Mouse (Mus musculus) heart, postnatal 36 days (tissue): Measurements from ENCODE around the gene Zfp53. TPM values are rescaled to one million over a fixed set of nuclear protein-coding genes. Genes with fewer than 3 reads are reported as not detected.
"Not testable (repeated sequence)": the region's sequence is repeated elsewhere in the genome, so short reads cannot be mapped to it uniquely, and the experiment has no call there.

Experiments
- DNase-seq, 2 experiments: peaks; one replicate each; pipeline ENCODE4 v3.0.0; 2021 to 2022
- intact Hi-C: fragments of 180-260 bp; cut with DNase I; formaldehyde crosslinking; loops from one replicate; pipeline ENCODE4 v1.15.1; 2025
- total RNA-seq, 2 experiments: library from RNA; stranded (reverse); gene quantifications; 2 replicates each; pipeline ENCODE4 v1.2.3; 2021

Gene Zfp53
- 1 to 10 TPM; 1.7 to 2.6 TPM for total RNA-seq

DNA sequence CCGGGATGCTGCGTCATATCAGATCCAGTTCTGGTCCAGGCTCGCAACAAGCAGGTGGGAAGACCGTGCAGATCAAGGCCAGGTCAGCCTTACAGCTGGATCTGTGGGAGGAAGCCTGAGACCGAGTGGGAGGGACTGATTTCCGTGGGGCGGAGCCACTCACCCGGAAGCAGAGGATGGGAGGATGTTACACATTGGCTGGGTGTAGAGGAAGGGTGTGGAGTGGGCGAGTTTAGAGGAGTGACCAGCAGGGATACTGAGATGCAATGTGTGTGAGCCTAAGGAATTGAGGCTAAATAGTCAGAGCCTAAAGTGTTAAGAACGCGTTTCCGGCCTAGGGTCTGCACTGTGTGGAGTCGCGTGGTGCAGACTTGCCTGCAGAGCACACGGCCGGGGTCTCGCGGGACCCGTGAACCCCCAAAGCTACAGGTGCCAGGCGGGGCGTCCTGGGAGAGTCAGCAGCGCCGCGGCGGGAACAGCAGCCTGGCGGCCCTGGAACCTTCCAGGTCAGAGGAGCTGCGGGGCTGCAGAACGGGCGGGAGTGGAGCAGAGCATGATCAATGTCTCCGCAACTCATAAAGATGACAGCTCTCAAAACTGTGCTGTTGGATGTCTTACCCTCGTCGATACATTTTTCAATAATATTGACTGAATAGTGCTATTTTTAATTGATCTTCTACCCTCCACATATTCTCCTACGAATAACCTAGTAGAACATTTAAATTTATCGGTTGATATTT lies at the start of gene Zfp53:
Gene Zfp53, plus strand, starts transcription at position 239 of the 740 bp plus-strand sequence.
- intact Hi-C loops: no loop called here
- DNase-seq: peak; percentile 83 to 85

DNA sequence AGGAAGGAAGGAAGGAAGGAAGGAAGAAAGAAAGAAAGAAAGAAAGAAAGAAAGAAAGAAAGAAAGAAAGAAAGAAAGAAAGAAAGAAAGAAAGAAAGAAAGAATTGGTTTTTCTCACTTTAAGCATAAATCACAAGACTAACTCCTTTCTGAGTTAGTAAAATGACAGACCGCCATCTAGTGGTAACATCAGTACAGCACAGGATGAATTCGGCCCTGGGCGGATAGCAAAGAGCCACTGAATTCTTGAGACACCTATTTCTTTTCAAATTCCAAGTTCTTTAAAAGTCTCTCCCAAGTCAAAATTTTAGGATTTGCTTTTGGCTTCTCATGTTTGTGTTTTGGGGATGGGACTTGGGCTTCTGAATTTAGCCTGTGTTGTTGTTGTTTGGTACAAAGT lies 39.1 kb upstream of the Zfp53 start:
- intact Hi-C loops: loop anchor here (1.0 to 2.0 kb wide), 4 partner anchors 27 to 85 kb away; partner anchors contain the start of gene Zfp54
- peak in 1 of 2 experiments; percentile 67 for DNase-seq

DNA sequence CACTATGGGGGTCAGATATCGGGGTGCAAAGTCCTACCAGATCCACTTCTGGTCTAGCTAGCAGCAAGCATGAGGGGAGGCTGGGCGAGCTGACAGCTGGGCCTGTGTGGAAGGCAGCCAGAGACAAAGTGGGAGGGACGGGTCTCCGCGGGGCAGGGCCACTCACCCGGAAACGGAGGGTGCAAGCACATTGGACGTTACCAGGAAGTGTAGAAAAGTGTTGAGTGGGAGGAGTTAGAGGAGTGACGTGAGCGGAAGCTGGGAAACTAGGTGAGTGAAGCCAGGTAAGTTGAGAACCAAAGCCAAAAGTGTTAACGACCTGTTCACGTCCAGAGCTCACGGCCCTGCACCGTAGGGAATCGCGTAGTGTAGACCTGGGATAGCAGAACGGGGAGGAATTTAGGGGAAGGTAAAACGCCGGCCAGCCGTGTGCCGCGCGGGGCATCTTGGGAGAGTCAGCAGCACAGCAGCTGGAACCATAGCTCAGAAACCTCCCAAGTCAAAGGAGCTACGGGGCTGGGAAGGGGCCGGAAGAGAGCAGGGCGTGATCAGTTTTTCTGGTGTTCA lies 38.6 kb upstream of the Zfp53 start, which contains the start of gene Zfp51:
Gene Zfp51, plus strand, starts transcription at position 237 of the 567 bp plus-strand sequence.
- intact Hi-C loops: loop anchor here (1.0 to 2.0 kb wide), 3 partner anchors 37 to 84 kb away; no protein-coding TSS in a partner anchor
- peak; percentile 92 to 94 for DNase-seq

DNA sequence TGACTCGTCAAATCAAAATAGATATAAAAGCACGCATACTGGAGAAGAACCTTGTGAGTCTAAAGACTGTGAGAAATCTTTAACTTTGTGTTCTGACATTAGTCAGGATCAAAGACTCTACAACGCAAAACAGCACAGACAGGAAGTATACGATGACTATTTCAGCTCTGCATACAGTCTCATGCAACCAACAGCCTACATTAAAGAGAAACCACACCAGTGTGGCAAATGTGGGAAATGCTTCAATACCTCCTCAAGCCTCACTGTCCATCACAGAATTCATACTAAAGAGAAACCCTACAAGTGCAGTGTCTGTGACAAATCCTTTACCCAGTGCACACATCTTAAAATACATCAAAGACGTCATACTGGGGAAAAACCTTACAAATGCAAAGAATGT lies 25.2 kb upstream of the Zfp53 start:
- DNase-seq: no peak
- intact Hi-C loops: no loop called here

DNA sequence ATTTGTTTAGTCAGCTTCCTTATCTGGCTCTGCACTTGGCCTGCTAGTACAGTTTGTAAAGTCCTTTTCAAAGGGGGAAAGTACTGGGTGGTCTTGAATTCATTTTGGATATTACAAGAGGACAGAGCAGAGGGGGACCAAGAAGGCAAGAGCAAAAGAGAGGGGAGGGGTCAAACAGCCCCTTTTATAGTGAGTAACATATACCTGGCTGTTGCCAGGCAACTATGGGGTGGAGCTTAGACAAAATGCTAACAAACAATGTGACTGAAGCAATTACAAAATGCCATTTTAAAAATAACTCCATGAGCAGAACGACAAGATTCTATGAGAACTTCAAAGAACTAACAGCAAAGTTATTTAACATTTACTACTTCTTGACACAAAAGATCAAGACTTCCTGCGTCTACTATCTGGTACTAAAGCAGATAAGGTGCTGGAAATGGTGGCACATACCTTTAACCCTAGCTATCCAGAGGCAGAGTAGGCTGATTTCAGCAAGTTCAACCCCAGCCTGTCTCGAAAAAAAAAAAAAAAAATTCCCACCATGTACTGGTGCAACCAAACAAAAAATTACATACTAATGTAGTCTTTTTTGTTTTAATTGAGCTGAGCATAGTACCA lies 16.7 kb upstream of the Zfp53 start:
- intact Hi-C loops: no loop called here
- DNase-seq: no peak

DNA sequence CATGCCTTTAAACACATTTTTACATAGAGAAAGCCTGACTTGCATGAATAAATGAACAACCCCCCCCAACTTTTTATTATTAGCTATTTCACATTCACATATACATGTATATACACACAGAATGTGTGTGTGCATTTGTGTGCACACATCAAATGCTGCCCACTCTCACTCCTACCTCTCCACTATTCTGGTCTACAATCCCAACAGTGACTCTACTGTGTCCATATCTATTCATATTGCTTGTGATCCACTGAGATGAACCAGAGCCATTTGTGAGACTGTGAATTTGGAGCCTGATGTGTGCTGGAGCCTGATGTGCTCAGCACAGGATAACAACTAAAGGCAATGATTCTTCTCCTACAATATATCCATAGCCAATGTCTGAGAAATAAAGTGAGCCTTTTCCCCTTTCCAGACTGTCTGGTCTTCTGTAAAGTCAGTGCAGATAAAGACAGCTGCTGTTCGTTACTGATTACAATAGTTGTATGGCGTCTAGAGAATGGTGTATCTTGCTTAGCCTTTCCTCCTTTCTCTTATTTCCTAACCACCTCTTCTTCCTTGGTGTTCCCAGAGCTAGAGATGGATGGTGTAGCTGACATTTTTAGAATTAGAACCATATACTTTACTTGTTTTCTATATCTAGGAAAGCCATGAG lies 16.0 kb upstream of the Zfp53 start:
- intact Hi-C loops: no loop called here

DNA sequence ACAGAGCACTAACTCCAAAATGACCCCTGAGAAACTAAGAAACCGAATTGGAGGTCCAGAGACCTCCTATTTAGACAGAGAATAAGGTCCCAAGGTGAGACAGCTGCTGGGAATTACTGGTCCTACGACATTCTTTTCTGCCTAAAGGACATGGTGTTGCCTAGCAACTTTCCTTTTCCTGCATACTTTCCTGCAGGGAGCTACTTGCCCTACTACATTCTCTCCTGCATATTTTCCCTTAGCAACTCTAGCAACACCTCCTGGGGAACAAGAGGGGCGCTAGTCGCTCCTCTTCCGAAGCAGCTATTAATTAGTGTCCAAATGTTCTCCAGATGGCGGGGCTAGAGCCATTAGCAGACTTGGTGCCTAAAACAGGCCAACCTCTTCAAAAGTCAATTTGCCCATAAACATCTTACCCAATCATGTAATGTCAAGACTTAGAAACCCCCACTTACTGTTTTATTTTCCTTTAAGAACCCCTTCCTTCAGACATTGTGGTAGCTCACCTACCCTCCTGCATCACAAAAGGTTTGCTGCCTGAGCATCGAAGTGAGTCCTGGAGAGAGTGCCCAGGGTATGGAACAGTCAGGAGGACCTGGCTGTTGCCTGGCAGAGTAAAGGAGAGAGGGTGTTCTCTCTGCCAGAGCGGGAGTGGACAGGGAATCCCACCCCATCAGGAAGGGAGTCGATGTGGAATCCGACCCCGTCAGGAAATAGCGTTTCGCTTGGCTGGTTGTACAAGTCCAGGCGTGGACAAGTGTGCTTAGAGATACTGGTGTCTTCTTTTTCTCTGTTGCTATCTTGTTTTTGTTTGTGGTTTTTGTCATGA lies 15.2 kb upstream of the Zfp53 start:
- intact Hi-C loops: no loop called here
- peak in 1 of 2 experiments; percentile 14 for DNase-seq

More for the DNA sequence above, 16.0 kb upstream of the Zfp53 start:
- DNase-seq: no peak

DNA sequence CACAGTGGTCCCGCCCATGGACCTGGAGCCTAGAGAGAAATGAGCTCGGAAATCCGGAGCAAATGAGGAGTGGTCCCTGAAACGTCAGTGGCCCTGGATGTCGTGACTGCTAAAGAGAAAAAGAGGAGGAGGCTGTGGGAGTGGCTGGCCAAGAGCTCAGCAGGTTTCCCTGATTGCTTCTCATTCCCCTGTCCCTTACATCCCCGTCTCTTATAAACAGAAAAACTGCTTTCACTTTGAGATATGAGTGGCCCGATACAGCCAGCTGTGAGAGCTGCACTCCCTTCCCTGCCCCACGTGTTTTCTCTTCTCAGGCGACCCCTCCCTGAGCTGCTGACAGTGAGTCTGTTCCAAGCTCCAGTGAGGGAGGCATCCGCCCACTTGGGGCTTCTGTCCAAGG lies 14.1 kb upstream of the Zfp53 start:
- peak in 1 of 2 experiments; percentile 23 for DNase-seq
- intact Hi-C loops: not testable (repeated sequence)

DNA sequence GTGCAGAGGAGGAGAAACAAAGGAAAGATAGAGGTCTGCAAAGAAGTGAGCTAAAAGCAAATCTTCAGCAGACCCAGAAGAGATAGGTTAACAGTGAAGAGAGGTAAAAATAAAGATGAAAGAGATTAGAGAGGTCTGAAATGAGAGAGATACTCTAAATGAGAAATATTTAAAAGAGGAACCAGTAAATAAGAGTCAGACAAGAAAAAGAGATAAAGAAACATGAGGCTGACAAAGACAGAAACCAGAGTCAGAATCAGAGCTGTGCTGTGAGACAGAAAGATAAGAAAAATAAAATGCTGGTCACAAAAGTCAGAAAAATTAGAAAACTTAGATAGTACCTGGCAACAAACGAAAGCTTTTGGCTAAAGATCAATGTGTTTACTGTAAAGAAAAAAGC lies 13.5 kb upstream of the Zfp53 start:
- intact Hi-C loops, DNase-seq: not testable (repeated sequence)

DNA sequence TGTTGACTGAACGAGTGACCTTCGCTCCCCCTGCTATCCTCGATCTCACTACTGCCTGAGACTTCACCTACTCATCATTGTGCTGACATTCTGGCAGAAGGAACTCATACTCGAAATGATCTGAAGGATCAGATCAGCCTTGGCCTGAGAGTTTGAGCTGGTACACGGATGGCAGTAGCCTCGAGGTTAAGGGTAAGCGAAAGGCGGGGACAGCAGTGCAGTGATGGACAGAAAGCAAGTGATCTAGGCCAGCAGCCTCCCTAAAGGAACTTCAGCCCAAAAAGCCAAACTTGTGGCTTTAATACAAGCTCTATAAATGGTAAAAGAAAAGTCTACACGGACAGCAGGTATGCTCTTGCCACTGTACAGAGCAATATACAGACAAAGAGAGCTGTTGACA lies 12.4 kb upstream of the Zfp53 start:
- DNase-seq, intact Hi-C loops: not testable (repeated sequence)

DNA sequence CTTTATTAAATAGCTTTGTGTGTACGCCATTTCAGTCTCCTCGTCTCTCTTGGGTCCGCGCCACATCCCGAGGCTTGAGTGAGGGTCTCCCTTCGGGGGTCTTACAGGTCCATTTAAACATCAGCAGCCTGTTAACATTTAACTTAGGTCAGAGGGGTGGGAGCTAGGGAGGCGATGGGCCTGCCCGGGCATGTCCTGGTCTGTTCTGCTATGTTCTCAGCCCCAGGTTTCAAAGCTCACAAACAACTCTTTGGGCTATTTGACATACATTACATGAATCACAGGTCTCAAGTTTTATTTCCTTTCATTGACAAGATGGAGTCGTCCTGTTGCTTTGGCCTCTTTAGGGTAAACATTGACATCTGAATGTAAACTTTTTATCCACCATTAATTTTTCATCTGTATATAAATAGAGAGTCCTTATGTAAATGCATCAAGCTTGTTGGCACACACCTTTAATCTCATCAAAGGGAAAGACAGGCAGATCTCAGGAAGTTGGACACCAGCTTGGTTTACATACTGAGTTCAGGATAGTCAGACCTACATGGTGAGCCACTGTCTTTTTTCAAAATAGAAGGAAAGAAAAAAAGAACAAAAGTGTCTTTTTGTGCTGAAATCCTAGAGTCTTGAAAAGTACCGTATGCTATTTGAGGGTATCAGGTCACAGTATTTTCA lies 10.6 kb upstream of the Zfp53 start:
- DNase-seq, intact Hi-C loops: not testable (repeated sequence)

DNA sequence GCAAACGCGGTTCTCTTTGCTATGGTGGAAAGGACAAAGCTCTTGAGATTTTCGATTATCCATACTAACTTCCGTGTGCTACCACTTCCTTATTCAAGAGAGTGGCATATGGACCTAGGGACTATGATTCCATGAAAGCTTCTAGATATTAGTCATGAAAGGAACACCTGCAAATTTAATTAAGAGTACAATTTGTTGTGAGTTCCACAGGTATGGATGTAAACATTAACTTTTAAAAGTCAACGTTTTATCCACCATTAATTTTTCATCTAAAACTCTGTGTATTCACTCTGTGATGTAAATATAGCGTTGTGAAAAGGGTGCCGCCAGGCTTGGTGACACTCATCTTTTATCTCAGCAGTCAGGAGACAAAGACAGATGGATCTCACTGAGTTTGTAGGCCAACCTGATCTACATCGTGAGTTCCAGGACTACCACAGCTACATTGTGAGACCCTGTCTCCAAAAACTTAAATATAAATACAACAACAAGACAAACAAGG lies 753 bp downstream of the Zfp53 start:
- intact Hi-C loops: no loop called here
- no peak for DNase-seq

DNA sequence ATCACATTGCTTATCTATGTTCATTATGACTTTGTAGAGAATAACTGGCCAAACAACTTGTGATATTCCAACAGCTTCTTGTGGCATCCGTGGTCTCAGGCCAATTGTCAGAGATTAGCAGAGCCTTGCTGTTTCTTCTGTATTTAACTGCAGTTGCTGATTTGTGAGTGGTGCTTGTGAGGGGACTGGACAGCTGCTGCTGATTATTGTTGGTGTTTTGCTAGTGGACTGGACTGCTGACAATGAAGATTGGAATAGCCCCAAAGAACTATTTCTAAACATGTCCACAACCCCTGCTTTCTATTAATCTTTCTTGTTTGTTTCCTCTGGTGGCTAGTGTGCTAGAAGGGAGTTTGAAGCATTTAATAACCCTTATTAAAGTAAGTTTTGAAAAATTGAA lies 12.6 kb downstream of the Zfp53 start:
- DNase-seq: no peak
- intact Hi-C loops: no loop called here

DNA sequence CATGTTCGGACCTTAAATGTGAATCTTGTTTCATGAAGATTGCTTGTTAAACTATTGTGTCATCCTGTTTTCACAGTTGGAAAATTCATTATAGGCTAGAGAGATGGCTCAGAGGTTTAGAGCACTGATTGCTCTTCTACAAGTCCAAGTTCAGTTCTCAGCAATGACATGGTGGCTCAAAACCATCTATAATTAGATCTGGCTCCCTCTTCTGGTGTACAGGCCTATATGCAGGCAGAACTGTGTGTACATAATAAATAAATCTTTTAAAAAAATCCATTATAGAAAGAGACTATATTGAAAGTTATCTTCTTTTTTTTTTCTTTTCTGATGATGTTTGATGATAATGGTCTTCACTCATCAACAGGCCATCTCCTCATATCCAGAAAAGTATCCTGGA lies 15.7 kb downstream of the Zfp53 start:
- intact Hi-C loops: no loop called here
- DNase-seq: no peak

DNA sequence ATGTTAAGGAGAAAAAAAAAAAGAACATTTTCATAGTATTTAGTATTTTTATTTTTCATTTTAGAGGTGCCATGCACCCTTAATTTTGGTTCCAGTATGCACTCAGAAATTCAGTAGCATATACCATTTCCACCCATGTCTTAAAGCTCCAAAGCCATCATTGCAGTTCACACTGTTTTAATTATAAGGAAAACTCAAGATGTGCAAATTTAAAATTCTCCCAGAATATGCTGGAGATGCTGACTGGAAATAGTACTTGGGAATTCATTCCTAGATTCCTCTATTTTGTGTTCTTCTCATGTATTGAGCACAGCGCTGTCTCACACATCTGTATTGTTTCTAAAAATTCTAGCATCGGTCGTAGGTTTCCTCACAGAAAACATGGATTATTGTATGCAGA lies 17.5 kb downstream of the Zfp53 start:
- intact Hi-C loops: no loop called here
- DNase-seq: no peak

DNA sequence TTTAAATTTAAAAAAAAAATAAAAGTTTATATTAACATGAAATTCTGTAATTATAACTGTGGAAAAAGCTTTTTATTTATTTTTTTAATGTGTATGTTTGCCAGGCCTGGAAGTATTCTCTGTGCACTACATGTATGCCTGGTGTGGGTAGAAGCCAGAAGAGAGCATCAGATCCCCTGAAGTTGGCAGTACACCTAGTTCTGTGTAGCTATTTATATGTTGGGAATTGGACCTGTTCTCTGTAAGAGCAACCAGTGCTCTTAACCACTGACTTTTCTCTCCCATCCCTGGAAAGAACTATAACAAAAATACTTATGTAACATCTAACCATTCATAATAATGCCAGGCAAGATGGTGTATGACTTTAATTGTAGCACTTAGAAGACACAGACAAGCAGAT lies 21.0 kb downstream of the Zfp53 start:
- intact Hi-C loops: no loop called here
- no peak for DNase-seq

DNA sequence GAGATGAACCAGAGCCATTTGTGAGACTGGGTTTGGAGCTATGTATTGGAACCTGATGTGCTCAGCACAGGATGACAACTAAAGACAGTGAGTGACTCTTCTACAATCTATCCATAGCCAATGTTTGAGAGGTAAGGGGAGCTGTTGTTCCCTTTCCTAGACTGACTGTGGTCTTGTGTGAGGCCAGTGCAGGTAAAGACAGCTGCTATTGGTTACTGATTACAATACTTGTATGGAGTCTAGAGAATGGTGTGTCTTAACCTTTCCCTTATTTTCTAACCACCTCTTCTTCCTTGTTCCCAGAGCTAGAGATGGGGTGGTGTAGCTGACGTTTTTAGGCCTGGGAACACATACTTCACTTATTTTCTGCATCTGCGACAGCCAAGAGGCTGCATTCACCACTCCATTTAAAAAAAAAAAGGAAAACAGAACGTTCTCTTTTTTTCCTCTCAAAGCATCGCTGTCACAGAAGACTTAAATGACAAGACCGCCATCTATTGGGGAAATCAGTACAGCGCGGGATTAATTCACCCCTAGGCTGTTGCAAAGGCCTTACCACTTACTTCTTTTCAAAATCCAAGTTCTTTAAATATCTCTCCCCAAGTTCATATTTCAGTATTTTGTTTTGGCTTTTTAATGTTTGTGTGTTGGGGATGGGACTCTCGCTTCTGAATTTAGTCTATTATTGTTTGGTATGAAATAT lies 26.8 kb downstream of the Zfp53 start:
- peak; percentile 61 to 65 for DNase-seq
- intact Hi-C loops: loop anchor here (2.0 to 5.0 kb wide), 4 partner anchors 19 to 283 kb away; partner anchors contain the start of genes Zfp51, Zfp52 and Zfp54
